Mouse (Mus musculus) liver, embryonic 16.5 days (tissue): ENCODE measurements around the gene Prkrip1. TPM values are rescaled to one million over a fixed set of nuclear protein-coding genes. Genes with fewer than 3 reads are reported as not detected.
"Not testable (repeated sequence)": the region's sequence is repeated elsewhere in the genome, so short reads cannot be mapped to it uniquely, and the experiment has no call there.

Source experiments
- ATAC-seq: fragments of 200-750 bp; cut with Nextera tagmentation; 2 replicates; pipeline ENCODE4 v1.8.0; 2017; ENCODE audit warnings: low read depth, mild to moderate bottlenecking, moderate number of reproducible peaks, moderate library complexity
- H3K27ac ChIP-seq: fragments of 300-500 bp; sonication (generic); 2 replicates; pipeline ENCODE4 v1.5.1; 2014; ENCODE audit warnings: mild to moderate bottlenecking, low read length
- H3K27me3 ChIP-seq: fragments of 300-500 bp; sonication (generic); 2 replicates; pipeline ENCODE4 v1.6.1; 2014; ENCODE audit warnings: low read depth, low read length, mixed read lengths; ENCODE audit not compliant: control insufficient read depth, insufficient read depth
- H3K36me3 ChIP-seq: fragments of 300-500 bp; sonication (generic); 2 replicates; pipeline ENCODE4 v1.6.1; 2014; ENCODE audit warnings: mild to moderate bottlenecking; ENCODE audit not compliant: control insufficient read depth, insufficient read depth
- H3K4me1 ChIP-seq: fragments of 300-500 bp; sonication (generic); 2 replicates; pipeline ENCODE4 v1.6.1; 2014; ENCODE audit warnings: low read depth, low read length, mixed read lengths; ENCODE audit not compliant: control insufficient read depth
- H3K4me2 ChIP-seq: fragments of 300-500 bp; sonication (generic); 2 replicates; pipeline ENCODE4 v1.6.1; 2014; ENCODE audit warnings: low read depth, low read length, mixed read lengths
- H3K4me3 ChIP-seq: fragments of 300-500 bp; sonication (generic); 2 replicates; pipeline ENCODE4 v1.5.1; 2014; ENCODE audit warnings: low read depth, mild to moderate bottlenecking, low read length
- H3K9ac ChIP-seq: fragments of 300-500 bp; sonication (generic); 2 replicates; pipeline ENCODE4 v1.6.1; 2014; ENCODE audit warnings: low read depth, low read length
- H3K9me3 ChIP-seq: fragments of 300-500 bp; sonication (generic); replicated peaks from 2 replicates; pipeline ENCODE4 v1.6.1; 2016; ENCODE audit warnings: low read length; ENCODE audit not compliant: control insufficient read depth
- WGBS: fragments of 180-500 bp; shearing (Covaris S2); extraction: QIAGEN DNeasy Blood & Tissue Kit; methylation state at CpG from one replicate; pipeline ENCODE4 v1.1.7; 2014; ENCODE audit not compliant: insufficient replicate concordance; 5-methylcytosine and 5-hydroxymethylcytosine counted together
- polyA plus RNA-seq: library from polyadenylated mRNA; unstranded; fragments of >200 nt; fragmentation: Nextera tagmentation; extraction: Ambion mirVana; gene quantifications from 2 replicates; pipeline ENCODE4 v1.2.1, GENCODE M21; 2015

Gene Prkrip1
- polyA plus RNA-seq, 1 experiment from 2014 or later: 20.8 TPM

GRCm38 (mm10) chr5:136152365-136152764, 46.4 kb downstream of the Prkrip1 start:
- H3K9ac ChIP-seq: no peak overlapping the region
- no peak for ATAC-seq

GRCm38 (mm10) chr5:136149134-136149576, 49.6 kb downstream of the Prkrip1 start:
- H3K4me2 ChIP-seq, H3K27me3 ChIP-seq, H3K27ac ChIP-seq, H3K9ac ChIP-seq, H3K36me3 ChIP-seq, H3K4me1 ChIP-seq, H3K9me3 ChIP-seq, H3K4me3 ChIP-seq: not testable (repeated sequence)
- 25% methylated on average over 5 of the region's 5 CpGs for WGBS
- peak; percentile 70 for ATAC-seq

More at GRCm38 (mm10) chr5:136152365-136152764, 46.4 kb downstream of the Prkrip1 start:
- H3K27ac ChIP-seq: no peak overlapping the region
- 76% methylated on average over 8 of the region's 8 CpGs for WGBS
- H3K4me1 ChIP-seq: no peaks in the 10 kb centered on the region
- no peaks in the 10 kb centered on the region for H3K36me3 ChIP-seq
- no peaks in the 10 kb centered on the region for H3K27me3 ChIP-seq
- H3K9me3 ChIP-seq: no peaks in the 10 kb centered on the region
- no peak overlapping the region for H3K4me2 ChIP-seq
- no peak overlapping the region for H3K4me3 ChIP-seq

DNA sequence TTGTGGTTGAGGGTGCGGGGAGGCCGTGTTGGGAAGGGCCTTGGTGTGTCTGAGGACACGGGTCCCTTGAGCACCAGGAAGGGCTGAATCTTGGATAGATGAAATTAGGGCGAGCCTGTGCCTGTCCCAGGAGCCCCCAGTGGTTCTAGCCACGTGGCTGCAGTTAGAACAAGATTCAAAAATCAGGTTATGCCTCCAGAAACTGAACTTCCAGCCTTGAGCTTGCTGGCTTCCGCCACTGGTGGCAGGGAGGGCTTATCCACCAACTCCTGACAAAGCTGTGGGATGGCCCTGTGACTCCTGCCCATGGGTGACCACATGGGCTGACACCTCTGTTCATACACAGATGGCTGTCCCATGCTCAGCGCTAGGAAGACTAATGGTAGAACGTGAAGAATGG, 51.1 kb downstream of the Prkrip1 start:
- no peaks in the 10 kb centered on the region for H3K27me3 ChIP-seq
- H3K9me3 ChIP-seq: no peaks in the 10 kb centered on the region
- H3K4me3 ChIP-seq: no peak overlapping the region
- WGBS: 45% methylated on average over 8 of the region's 8 CpGs
- no peak overlapping the region for H3K27ac ChIP-seq
- no peaks in the 10 kb centered on the region for H3K4me1 ChIP-seq
- no peaks in the 10 kb centered on the region for H3K36me3 ChIP-seq
- no peak overlapping the region for H3K4me2 ChIP-seq
- no peak overlapping the region for H3K9ac ChIP-seq
- ATAC-seq: no peak

GRCm38 (mm10) chr5:136146936-136147335, 51.8 kb downstream of the Prkrip1 start:
- WGBS: 75% methylated on average over 1 of the region's 1 CpGs
- no peak for ATAC-seq
- H3K27me3 ChIP-seq: no peaks in the 10 kb centered on the region

GRCm38 (mm10) chr5:136144606-136145430, 53.9 kb downstream of the Prkrip1 start:
- no peaks in the 10 kb centered on the region for H3K4me1 ChIP-seq
- H3K4me2 ChIP-seq: no peak overlapping the region
- H3K27me3 ChIP-seq: no peaks in the 10 kb centered on the region
- no peaks in the 10 kb centered on the region for H3K9me3 ChIP-seq
- ATAC-seq: no peak
- no peak overlapping the region for H3K9ac ChIP-seq
- no peak overlapping the region for H3K27ac ChIP-seq
- 32% methylated on average over 12 of the region's 12 CpGs for WGBS
- peaks cover 21% of the 10 kb centered on the region for H3K36me3 ChIP-seq
- no peak overlapping the region for H3K4me3 ChIP-seq

More at GRCm38 (mm10) chr5:136146936-136147335, 51.8 kb downstream of the Prkrip1 start:
- H3K4me3 ChIP-seq: no peak overlapping the region
- no peak overlapping the region for H3K9ac ChIP-seq
- no peak overlapping the region for H3K4me2 ChIP-seq
- H3K36me3 ChIP-seq: peaks cover under 1% of the 10 kb centered on the region; the same call in 1 of the 2 replicates
- H3K27ac ChIP-seq: no peak overlapping the region
- no peaks in the 10 kb centered on the region for H3K4me1 ChIP-seq
- H3K9me3 ChIP-seq: no peaks in the 10 kb centered on the region

- WGBS: 80% methylated on average over 6 of the region's 6 CpGs
- peaks cover under 1% of the 10 kb centered on the region for H3K4me1 ChIP-seq
- no peak for ATAC-seq
- H3K9me3 ChIP-seq: no peaks in the 10 kb centered on the region
- no peaks in the 10 kb centered on the region for H3K27me3 ChIP-seq
- H3K4me3 ChIP-seq: no peak overlapping the region
- H3K4me2 ChIP-seq: no peak overlapping the region
- no peak overlapping the region for H3K27ac ChIP-seq
- H3K9ac ChIP-seq: no peak overlapping the region
- peaks cover 28% of the 10 kb centered on the region for H3K36me3 ChIP-seq
These were observed 55.5 kb downstream of the Prkrip1 start for GRCm38 (mm10) chr5:136143161-136143755.

DNA sequence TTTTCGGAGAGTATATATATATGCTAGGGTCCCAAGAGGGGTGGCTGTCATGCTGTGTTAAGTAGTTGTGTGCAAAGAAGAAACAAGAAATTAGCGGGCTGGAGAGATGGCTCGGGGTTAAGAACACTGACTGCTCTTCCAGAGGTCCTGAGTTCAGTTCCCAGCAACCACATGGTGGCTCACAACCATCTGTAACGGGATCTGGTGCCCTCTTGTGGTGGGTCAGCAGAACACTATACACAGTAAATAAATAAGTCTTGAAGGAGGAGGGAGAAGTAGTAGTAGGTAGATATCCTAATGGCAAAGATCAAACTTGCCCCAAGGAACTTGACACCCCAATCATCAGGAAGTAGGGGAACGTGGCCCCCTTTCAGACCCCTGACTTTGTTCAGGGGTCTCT, 56.0 kb downstream of the Prkrip1 start:
- 76% methylated on average over 5 of the region's 5 CpGs for WGBS
- Histone ChIP-seq H3K4me3 (no peak overlapping the region), H3K36me3 (peaks cover 28% of the 10 kb centered on the region), H3K9me3 (no peaks in the 10 kb centered on the region), H3K4me2 (no peak overlapping the region), H3K27me3 (no peaks in the 10 kb centered on the region), H3K9ac (no peak overlapping the region), H3K4me1 (peaks cover 6% of the 10 kb centered on the region), H3K27ac (no peak overlapping the region)
- ATAC-seq: no peak

GRCm38 (mm10) chr5:136140057-136140482, 58.7 kb downstream of the Prkrip1 start:
- H3K9me3 ChIP-seq: no peaks in the 10 kb centered on the region
- 81% methylated on average over 10 of the region's 10 CpGs for WGBS
- H3K4me3 ChIP-seq: no peak overlapping the region
- H3K36me3 ChIP-seq: peaks cover 28% of the 10 kb centered on the region
- no peak overlapping the region for H3K4me2 ChIP-seq
- peak overlapping the region; percentile 45; the same call in 1 of the 2 replicates for H3K27ac ChIP-seq
- no peak overlapping the region for H3K9ac ChIP-seq
- peaks cover 18% of the 10 kb centered on the region for H3K4me1 ChIP-seq
- ATAC-seq: no peak
- no peaks in the 10 kb centered on the region for H3K27me3 ChIP-seq

GRCm38 (mm10) chr5:136139393-136139792, 59.4 kb downstream of the Prkrip1 start:
- Histone ChIP-seq H3K9me3 (no peaks in the 10 kb centered on the region), H3K9ac (no peak overlapping the region), H3K4me2 (no peak overlapping the region), H3K4me1 (peaks cover 24% of the 10 kb centered on the region), H3K27ac (peak overlapping the region; percentile 45), H3K4me3 (no peak overlapping the region), H3K27me3 (no peaks in the 10 kb centered on the region), H3K36me3 (peaks cover 28% of the 10 kb centered on the region)
- no peak for ATAC-seq
- 65% methylated on average over 13 of the region's 13 CpGs for WGBS
